In the genomic region with DNA sequence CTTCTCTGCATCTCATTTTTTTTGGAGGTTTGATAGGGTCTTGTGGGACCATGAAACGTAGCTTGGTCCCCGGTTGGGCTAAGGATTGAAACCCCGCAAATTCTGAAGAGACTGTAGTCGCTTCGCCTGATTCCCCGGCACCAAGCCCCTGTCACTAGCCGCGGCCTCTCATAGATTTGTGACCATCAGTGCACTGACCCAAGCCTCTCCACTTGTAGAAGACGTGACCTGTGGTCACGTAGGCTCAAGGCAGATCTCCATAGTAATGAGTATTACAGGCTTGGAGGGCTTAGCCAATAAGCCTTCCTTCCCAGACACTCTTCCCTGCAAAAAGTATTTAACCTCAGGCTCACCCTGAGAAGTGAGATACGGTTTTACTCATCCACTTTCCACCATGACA, we compare ENCODE assay signal across 17 mouse cellular contexts.
DNase-seq lines count a peak whose midpoint lies in the region; ATAC-seq lines count a peak whose summit lies in the region.
"Had no signal": no experiment of that assay in that cellular context is flagged by ENCODE, and none has a peak within 500 bp of the region (broad histone marks: within the 10 kb centered on the region; RNA-seq: fewer than 3 reads in every experiment).

No protein-coding gene starts in this region.

- no peaks in the 10 kb centered on the region for H3K4me1 ChIP-seq in heart, embryonic 10.5 days
- peaks cover 14% of the 10 kb centered on the region for H3K4me1 ChIP-seq in forebrain, embryonic 13.5 days
- peaks cover 7% of the 10 kb centered on the region; the same call in 1 of the 2 replicates for H3K4me1 ChIP-seq in hindbrain, embryonic 14.5 days (replicated peaks; ENCODE audit: control insufficient read depth, insufficient read depth, low read length)
- peaks cover 11% of the 10 kb centered on the region for H3K4me1 ChIP-seq in midbrain, embryonic 16.5 days (ENCODE audit: control insufficient read depth, insufficient read depth, low read length)
- H3K4me1 ChIP-seq: embryonic facial prominence, embryonic 10.5 days; heart, embryonic 12.5 days; kidney, embryonic 15.5 days; limb, embryonic 13.5 days had no signal

- H3K4me2 ChIP-seq in forebrain, embryonic 13.5 days: 0 out of 2 replicates have a peak overlapping the region, but pooled peaks have one; percentile 0
- no peak overlapping the region for H3K4me2 ChIP-seq in hindbrain, embryonic 14.5 days (replicated peaks)
- peak overlapping the region; percentile 31 for H3K4me2 ChIP-seq in midbrain, embryonic 16.5 days (ENCODE audit: low read length)
- H3K4me2 ChIP-seq: heart, embryonic 12.5 days; kidney, embryonic 15.5 days; limb, embryonic 13.5 days had no signal

- no peak overlapping the region for H3K4me3 ChIP-seq in heart, embryonic 10.5 days
- H3K4me3 ChIP-seq in forebrain, embryonic 13.5 days: no peak overlapping the region
- H3K4me3 ChIP-seq in hindbrain, embryonic 14.5 days (replicated peaks; ENCODE audit: low read length): no peak overlapping the region
- no peak overlapping the region for H3K4me3 ChIP-seq in midbrain, embryonic 16.5 days (ENCODE audit: low read depth, low read length)
- H3K4me3 ChIP-seq: embryonic facial prominence, embryonic 10.5 days; heart, embryonic 12.5 days; kidney, embryonic 15.5 days; limb, embryonic 13.5 days had no signal

- H3K9ac ChIP-seq in forebrain, embryonic 13.5 days: no peak overlapping the region
- H3K9ac ChIP-seq in hindbrain, embryonic 14.5 days: no peak overlapping the region
- H3K9ac ChIP-seq in midbrain, embryonic 16.5 days (ENCODE audit: low read depth, low read length): no peak overlapping the region
- H3K9ac ChIP-seq: heart, embryonic 12.5 days; kidney, embryonic 15.5 days; limb, embryonic 13.5 days; liver, embryonic 14.5 days had no signal

- no peaks in the 10 kb centered on the region for H3K9me3 ChIP-seq in heart, embryonic 10.5 days
- no peaks in the 10 kb centered on the region for H3K9me3 ChIP-seq in forebrain, embryonic 13.5 days (replicated peaks)
- H3K9me3 ChIP-seq in hindbrain, embryonic 14.5 days (ENCODE audit: control insufficient read depth, low read length): no peaks in the 10 kb centered on the region
- no peaks in the 10 kb centered on the region for H3K9me3 ChIP-seq in midbrain, embryonic 16.5 days (replicated peaks; ENCODE audit: control insufficient read depth, low read length, poor library complexity, severe bottlenecking)
- H3K9me3 ChIP-seq: embryonic facial prominence, embryonic 10.5 days; heart, embryonic 12.5 days; kidney, embryonic 15.5 days; limb, embryonic 13.5 days had no signal

- no peaks in the 10 kb centered on the region for H3K36me3 ChIP-seq in heart, embryonic 10.5 days
- no peaks in the 10 kb centered on the region for H3K36me3 ChIP-seq in forebrain, embryonic 13.5 days (ENCODE audit: poor library complexity, severe bottlenecking)
- no peaks in the 10 kb centered on the region for H3K36me3 ChIP-seq in hindbrain, embryonic 14.5 days (replicated peaks; ENCODE audit: control insufficient read depth, insufficient read depth)
- no peaks in the 10 kb centered on the region for H3K36me3 ChIP-seq in midbrain, embryonic 16.5 days (ENCODE audit: control insufficient read depth, insufficient read depth, low read length)
- H3K36me3 ChIP-seq: embryonic facial prominence, embryonic 10.5 days; heart, embryonic 12.5 days; kidney, embryonic 15.5 days; limb, embryonic 13.5 days had no signal

- no peak overlapping the region for H3K27ac ChIP-seq in heart, embryonic 10.5 days
- H3K27ac ChIP-seq in forebrain, embryonic 13.5 days: peak overlapping the region; percentile 61; the same call in 1 of the 2 replicates
- peak overlapping the region; percentile 63 for H3K27ac ChIP-seq in hindbrain, embryonic 14.5 days
- peak overlapping the region; percentile 80 for H3K27ac ChIP-seq in midbrain, embryonic 16.5 days (ENCODE audit: low read length)
- H3K27ac ChIP-seq: embryonic facial prominence, embryonic 10.5 days; kidney, embryonic 15.5 days; limb, embryonic 13.5 days; liver, embryonic 14.5 days had no signal

- no peak; the same call in 1 of the 2 replicates for ATAC-seq in forebrain, embryonic 13.5 days
- no peak for ATAC-seq in hindbrain, embryonic 14.5 days (ENCODE audit: low FRiP score)
- ATAC-seq in midbrain, embryonic 16.5 days: peak; percentile 46
- ATAC-seq: intestine, embryonic 16.5 days had no signal

- DNase-seq in heart, embryonic 10.5 days (ENCODE audit: low spot score): peak; percentile 43
- no peak for DNase-seq in heart, postnatal 4 days
- no peak for DNase-seq in hindbrain, embryonic 14.5 days (ENCODE audit: low spot score)
- DNase-seq in layer of hippocampus, postnatal 25 days (ENCODE audit: extremely low spot score in 1 of 2, low spot score in 1 of 2): no peak
- DNase-seq in embryo, embryonic 11 days: no peak
- DNase-seq: adrenal gland, adult 2 months; gastrocnemius, postnatal 25 days; thymus, postnatal 25 days had no signal

- H3K27me3 ChIP-seq in heart, embryonic 10.5 days (ENCODE audit: insufficient read depth, poor library complexity, severe bottlenecking): no peaks in the 10 kb centered on the region
- H3K27me3 ChIP-seq in forebrain, embryonic 13.5 days: no peaks in the 10 kb centered on the region
- no peaks in the 10 kb centered on the region for H3K27me3 ChIP-seq in hindbrain, embryonic 14.5 days (ENCODE audit: control insufficient read depth, insufficient read depth, low read length)
- H3K27me3 ChIP-seq in midbrain, embryonic 16.5 days (ENCODE audit: control insufficient read depth, insufficient read depth, low read depth, low read length): no peaks in the 10 kb centered on the region
- H3K27me3 ChIP-seq: CH12.LX; heart, embryonic 12.5 days; kidney, embryonic 15.5 days; limb, embryonic 13.5 days had no signal

- WGBS in heart, embryonic 10.5 days: 92% methylated on average over 11 of the region's 11 CpGs
- 85% methylated on average over 11 of the region's 11 CpGs for WGBS in forebrain, embryonic 13.5 days
- 56% methylated on average over 11 of the region's 11 CpGs for WGBS in hindbrain, embryonic 14.5 days
- WGBS in midbrain, embryonic 16.5 days: 49% methylated on average over 11 of the region's 11 CpGs
